Mouse (Mus musculus) telencephalon, adult 2 months (tissue): ENCODE results near the gene Srcin1.

Experiments
- DNase-seq: peaks from one replicate; pipeline ENCODE4 v3.0.0-alpha.2; 2011; ENCODE audit warnings: low read depth, low spot score

The Srcin1 gene

DNA sequence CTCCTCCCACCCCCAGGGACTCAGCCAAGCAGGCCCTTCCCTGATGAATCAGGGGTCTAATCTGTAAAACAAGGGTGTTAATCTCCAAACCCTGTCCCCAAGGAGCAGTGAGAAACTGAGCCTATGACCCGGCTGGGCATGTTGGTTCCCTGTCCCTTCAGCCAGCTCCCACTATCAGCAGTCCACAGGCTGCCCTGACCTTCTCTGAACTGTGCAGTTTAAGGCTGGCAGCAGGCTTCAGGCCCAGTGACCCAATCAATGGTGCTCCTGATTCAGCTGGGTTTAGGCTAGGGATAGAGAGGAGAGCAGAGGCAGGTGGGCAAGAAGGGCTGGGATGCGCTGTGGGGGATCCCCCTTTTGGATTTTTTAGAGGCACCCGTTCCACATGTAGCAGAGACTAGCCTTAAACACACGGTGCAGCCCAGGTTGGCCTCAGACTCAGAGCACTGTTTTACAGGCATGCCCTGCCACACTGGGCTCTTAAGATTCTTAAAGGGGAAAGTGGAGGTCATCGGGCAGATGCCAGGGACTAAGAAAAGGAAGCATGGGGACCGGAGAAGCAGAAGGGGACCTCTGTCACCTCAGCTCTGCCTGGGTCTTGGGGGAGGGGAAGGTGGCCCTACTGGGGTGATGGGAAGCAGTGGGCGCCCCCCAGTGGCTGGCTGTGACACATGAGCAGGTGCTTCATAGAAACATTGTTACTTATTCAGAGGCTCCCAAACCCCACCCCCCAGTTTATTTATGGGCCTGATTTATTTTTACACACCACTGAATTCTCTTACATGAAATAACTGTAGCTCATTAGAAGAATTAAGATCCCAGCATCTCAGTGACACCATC lies 19.2 kb downstream of the Srcin1 start:
- no peak for DNase-seq

DNA sequence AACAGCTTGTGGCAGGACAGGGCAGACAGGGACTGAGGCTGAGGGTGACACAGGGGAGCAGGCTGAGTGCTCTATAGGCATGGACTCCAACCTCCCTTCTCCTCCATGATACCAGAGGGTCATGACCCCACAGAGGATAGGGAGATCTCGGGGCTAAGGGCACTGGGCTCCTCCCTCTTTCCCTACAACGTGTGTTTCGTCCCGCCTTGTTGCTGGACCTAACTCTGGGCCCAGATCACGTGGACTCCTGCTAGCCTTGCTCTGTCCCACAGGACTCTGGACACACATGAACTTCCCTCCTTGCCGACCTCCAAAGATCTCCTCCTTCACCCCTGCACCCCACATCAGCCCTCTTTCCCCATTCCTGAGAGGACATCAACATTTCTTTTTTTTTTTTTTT lies 20.8 kb downstream of the Srcin1 start:
- DNase-seq: no peak

DNA sequence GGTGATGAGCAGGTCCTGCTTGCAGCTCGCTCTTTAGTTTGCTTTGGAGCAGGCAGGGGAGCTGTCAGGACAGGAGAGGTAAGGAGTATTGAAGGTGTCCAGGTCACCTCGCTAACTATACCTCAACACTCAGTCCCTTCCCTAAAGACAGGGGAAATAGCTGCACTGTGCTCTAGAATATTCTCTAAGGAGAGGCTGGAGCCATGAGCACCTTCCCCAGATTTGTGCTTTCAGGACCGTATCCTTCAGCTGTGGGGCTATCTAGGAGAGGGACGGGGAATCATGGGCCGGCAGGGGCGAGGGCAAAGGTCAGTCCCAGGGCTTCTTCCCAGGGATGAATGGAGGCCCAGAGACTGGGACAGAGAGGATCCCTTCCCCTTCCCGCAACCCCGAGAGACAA lies 23.8 kb downstream of the Srcin1 start:
- no peak for DNase-seq

DNA sequence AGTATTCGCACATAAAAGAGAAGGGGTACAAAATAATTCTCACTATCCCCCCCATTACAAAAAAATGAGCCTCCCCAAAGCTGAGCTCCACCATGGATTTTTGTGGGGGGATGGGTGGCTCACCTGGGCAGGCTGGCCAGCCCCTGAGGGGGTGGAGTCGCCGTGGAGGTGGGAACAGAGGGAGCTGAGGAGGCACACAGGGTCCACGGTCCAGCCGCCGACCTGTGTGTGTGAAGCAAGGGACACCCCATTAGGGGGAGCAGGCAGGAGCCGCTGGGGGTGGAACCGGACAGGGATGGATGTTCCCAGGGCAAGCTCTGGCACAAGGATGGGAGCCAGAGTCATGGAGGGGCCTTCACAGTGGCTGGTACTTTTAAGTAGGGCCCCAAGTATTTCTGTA lies 27.2 kb downstream of the Srcin1 start:
- DNase-seq: no peak

DNA sequence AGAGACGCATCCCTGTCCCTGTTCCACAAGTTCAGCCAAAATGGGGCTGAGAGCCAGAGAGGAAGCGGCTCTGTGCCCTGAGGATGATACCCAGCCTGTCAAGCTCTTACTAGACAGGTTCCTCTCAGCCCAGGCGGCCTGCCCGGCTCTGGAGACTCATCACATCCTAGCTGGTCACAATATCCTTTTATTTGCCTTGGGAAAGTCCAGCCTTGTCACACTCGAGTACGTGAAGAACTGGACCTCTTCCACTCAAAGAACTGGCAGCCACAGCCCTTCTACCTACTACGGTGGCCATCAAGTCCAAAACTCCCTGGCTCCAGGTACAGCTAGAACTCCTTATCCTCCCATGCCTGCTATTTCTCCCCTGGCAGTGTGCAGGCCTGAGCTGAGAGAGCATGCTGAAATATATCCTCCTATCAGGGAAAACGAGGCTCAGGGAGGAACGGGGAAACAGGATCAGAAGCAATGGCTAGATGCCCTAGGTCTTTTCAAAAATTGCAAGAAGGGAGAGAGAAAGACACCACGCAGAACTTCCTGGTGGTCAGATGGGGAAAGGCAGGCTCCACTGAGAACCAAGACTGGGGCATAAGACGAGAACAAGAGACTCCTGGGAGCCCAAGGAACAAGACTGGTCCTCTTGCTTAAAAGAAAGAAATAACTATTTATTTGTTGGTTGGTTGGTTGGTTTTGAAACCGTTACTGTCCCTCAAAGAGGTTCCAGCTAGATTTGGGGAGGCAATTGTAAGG lies 27.9 kb downstream of the Srcin1 start:
- DNase-seq: no peak

DNA sequence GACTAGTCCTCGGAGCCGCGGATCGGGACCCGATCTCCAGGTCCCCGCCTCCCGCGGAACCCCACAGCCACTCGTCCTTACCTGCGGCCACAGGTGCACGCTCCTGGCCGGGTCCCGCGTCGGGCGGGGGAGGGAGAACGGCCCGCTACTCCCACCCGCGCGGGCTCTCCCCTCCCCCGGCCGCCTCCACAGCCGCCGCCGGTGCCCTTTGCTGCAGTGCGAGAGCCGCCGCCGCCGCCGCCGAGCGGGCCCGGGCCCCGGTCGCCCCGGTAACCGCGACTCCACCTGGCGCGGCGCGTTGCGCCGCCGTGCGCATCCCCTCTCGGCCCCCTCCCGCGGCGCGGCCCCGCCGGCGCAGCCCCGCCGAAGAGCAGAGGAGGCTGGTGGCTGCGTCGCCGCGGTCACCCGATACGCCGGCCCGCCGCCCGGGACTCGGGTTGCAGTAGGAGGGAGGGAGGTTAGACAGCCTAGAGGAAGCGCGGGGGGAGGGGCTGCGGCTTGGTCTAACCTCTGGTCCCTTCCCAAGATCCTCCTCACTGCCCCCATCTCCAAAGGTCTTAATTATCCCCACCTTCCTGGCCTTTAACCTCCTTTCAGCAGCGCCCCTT lies 29.1 kb downstream of the Srcin1 start:
- no peak for DNase-seq

DNA sequence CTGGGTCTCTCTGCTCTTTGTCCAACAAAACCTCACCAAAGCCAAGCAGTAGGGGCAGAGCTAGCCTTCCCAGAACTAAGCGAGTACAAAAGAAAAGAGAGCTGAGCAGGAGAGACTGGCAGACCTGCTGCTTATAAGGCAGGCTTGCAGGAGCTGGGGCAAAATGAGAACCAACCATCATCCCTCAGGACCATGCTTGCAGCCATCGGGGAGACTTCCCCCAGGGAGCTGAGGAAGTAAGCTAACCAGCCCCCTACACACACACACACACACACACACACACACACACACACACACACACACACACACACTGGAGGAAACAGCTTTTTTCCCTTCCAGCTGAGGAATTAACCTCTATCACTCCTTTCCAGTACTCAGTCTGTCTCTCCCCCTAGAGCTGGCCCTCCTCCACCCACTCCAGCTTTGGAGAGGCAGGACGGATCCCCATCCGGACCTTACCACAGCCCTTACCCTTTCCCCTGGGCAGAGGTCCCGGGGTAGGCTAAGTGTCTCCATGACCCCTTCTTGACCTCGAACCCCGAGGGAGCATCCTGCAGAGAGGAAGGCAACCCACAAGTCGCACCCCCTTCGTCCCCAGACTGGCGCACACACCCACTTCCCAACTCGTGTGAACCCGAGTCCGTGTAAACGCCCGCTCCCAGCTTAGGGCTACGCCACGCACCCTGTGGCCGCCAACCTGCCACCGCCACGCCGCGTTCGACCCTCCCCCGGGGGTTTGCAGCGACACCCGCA lies 30.0 kb downstream of the Srcin1 start:
- DNase-seq: no peak

DNA sequence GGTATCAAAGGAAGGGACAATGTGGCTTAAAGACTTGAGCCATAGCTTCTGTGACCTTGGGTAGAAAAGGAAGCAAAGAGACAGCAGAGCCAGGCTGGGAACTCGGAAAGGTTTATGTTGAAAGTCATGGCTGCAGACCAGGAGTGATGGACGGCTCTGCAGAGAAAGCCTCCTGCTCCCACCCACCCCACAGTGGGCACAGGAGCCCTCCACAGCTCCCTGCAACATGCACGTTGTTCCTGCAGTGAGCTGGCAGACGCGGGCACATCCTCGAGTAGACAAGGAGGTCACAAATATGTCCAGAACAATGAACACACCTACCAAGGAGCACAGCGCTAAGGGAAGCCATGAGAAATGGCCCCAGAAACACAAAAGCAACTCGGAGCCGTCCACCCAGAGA lies 32.1 kb downstream of the Srcin1 start:
- no peak for DNase-seq

DNA sequence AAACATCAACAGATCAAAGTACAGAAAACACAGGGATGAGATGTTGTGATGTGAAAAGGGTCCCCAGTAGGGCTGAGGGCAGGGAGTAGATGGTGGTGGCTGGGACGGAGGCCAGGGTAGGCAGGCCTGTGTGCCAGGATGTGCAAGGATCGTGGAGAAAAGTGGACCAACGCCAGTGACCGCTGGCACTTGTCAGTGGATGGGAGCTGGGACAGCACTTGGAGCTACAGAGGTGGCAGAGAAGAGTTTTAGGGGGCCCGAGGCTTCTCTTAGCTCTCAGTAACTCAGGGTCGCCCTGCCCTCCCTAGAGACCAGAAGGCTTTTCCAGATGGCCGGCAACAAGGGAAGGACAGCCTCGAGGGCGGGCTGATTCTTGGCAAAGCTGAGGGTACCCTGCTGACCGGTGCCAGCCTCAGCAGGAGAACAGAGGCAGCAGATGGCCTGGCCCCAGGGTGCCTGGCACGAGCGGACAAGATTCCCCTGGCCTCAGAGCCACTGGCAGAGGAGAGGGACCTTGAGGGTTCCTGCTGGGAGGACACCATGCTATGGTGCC lies 32.7 kb downstream of the Srcin1 start:
- DNase-seq: no peak

DNA sequence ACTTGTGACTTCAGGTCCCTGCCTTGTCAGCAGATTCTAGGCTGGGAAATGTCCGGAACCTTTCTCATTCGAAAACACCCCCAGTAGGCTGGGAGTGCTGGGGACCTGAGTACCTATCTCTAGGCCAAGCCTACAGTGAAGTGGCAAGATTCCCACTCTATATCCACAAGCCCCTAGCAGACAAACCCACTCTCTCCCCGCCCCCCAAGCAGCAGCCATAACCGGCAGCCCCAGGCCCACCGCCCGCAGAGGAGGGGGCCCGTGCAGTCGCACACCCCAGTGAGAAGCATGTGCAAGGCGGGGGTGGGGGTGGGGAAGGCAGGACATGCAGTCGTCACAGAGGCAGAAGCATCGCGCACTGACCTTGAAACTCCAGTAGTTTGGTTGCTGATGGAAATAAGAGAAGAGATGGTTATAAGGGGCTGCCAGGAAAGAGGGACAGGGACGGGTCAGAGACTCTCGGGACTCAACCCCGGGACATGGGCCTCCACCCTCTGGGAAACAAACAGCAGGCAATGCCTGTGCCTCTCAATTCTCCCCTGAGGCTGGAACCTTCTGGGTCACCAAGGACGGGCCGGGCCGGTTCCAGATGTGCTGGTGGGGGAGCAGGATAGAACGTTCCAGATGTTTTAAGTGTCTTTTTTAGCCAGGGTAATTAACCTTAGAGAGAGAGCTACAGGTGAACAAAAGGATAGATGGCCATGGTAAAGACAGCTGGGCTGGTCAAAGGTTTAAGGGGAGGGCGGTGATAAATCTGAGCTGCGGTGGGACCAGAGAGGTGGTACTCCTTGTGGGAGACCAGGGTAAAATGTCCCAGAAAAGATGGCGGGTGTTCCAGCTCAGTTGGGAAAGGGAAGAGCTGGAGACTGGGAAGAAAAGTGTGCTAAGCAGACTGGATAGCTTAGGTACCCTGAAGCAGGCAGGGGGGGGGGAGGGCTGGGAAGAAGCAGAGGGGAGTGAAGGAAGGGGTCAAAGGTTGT lies 33.5 kb downstream of the Srcin1 start:
- DNase-seq: no peak

DNA sequence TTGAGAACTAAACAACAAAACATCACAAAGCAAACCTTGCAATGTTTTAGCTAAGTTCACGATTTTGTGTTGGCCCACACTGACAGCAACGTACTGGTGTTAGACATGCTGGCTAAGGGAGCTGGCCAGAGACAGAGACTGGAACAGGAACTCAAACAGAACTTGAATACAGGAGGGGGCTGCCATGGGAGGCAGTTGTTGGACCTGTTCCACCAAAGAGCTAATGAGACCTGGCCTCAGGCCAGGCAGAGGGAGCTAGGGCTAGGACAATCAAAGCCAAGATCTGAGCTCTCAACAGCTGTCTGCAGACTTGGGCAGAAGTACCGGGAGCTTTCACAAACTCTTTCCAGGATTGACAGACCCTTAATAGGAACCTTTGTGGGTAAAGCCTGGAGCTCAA lies 35.4 kb downstream of the Srcin1 start:
- DNase-seq: no peak

DNA sequence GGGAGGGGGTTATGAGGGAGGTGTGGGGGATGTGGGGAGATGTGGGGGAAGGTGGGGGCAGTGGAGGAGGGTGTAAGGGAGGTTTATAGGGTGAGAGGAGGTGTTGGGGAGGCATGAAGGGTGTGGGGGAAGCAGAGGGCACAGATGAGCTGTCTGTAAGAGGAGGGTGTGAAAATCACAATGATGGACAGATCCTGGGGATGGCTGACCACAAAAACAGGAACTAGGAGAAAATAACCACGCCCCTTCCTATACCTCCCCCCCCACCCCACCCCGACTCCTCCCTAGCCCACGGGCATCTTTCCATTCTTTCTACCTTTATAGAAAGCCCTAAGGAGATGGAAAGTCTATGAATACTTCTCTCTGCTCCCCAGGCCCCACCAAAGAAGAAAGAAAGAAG lies 35.9 kb downstream of the Srcin1 start:
- DNase-seq: no peak

DNA sequence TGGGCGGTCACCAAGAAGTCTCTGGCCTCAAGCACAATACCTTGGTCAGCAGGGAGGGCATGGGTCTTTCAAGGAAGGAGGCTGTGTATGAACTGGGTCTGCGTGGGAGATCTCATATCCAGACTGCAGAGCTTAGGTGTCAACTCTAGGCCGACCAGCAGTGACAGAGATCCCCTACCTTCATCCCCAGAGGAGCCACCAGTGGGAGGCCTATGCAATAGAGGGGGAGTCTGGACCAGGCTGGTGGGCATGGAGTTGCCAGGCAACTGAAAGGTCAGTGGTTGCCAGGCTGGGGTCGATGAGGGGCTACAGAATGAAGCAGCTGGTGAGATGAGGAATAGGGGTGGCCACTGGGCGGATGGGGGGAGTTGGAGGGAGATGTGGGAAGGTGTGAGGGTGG lies 36.4 kb downstream of the Srcin1 start:
- no peak for DNase-seq

DNA sequence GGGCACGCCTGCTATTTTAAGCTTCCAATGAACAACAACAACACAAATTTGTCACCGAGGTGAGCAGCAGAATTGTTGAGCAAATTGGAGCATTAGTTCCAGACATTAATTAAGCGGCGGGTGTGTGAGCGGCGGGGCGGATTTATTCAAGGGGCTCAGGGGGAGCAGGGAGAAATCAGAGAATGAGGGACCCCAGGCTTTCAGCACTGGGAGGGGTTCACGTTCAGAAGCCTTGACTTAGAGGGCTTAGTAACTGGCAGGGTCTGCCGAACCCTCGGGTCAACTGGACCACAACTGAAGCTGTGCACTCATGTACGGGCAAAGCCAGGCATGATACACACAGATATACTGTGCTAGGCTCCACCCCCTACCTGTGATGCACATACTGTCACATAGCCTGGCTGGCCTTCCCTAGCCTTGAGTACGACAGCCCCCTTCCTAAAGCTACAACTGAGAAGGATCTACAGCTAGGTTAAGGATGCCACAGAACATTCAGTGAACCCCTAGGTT lies 38.4 kb downstream of the Srcin1 start:
- DNase-seq: no peak

DNA sequence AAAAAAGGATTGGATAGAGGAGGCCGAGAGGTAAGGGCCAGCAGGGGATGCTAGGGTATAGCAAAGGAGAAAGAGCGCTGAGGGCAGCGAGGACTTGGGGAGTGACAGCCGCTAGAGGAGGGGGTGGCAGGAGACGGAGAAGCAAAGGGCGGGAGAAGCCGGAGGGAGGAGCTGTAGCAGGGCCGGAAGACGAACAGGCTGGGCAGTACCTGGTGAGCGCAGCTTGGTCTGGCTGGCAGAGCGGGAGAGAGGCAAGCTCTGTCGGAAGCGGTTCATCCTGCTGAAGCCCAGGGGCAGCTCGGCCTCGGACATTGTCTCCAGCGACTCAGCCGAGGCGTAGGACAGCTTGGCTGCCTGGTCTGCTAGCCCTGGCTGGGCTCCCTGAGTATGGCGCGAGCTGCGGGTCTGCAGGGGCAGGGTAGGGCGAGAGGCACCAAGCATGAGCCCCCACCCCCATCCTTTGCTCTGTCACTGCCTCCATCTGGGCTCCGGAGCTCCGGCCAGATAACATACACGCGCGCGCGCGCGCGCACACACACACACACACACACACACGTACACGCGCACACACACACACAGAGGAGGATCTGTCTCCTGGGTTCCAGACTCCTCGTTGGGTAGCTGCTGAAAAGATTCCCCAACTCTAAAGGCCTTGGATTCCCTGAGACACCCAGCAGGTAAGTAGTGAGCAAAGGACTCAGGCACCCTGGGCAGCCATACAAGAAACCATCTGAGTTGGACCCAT lies 39.0 kb downstream of the Srcin1 start:
- DNase-seq: no peak

DNA sequence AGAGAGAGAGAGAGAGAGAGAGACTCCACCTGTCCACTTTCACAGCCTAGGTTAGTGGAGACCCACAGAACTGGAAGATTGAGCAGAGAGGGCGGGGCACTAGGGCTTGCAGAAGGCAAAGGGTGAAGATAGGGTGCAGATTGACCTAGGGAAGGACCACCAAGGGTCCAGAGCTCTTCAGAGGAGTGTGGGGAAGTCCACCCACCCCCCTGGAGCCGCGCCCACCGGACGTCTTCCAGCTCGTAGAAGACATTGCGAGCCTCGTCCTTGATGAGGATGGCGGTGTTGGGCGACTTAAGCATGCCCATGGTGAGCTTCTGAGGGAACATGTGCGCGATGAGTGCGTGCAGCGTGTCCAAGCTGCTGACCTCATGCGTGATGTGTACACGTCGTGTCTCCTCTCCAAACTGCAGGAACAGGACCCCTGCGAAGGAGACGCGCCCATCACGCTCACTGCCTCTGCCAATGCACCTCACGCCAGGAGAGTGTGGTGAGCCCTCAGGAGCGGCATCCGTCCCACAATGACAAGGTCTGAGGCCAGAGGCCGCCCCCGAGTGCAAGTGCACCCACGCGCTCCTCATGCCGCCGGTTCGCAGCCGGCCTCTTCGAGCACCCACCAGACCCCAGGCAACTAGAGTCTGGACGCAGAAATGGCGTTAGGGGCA lies 39.8 kb downstream of the Srcin1 start:
- no peak for DNase-seq

DNA sequence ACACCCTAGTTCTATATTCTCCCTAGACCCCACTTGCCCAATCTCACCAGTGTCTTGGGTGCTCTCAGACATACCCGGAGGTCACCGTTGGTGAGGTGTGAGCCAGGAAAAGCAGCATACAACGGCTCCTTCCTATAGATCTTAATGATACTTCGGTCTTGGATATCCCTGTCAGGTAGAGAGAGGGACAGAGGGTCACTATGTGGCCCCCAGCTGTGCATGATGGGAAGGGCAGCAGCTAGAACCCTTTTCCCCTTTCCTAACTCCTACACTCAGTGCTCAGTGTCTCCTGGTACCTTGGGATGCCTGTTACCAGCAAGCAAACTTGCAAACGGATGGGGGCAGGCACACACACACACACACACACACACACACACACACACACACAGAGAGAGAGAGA lies 40.3 kb downstream of the Srcin1 start:
- no peak for DNase-seq

DNA sequence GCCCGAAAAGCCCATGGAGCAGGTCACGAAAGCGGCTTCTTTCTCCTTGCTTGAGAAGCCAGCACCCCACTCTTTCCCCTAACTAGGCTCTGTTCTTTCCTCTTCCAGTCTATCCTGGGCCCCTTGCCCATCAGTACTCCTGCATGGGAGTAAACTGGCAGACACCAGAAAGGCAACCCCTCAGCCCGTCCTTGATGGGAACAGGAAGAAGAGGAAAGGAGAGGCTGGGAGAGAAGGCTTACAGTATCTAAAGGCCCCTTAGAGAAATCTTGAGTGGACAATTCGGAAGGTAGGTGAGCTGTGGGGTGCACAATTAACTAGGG lies 40.7 kb downstream of the Srcin1 start:
- no peak for DNase-seq
